Mouse (Mus musculus) liver, postnatal 0 days (tissue): Measurements from ENCODE around the gene Dyrk1b.

Source experiments
- CTCF ChIP-seq: sonication (generic); IDR thresholded peaks from 2 replicates; pipeline ENCODE4 v1.5.1; 2016; ENCODE audit warnings: antibody characterized with exemption, low read depth
- EP300 ChIP-seq: IDR thresholded peaks from 2 replicates; pipeline ENCODE4 v1.6.1; 2016; ENCODE audit warnings: antibody characterized with exemption, low read depth, mild to moderate bottlenecking

GRCm38 (mm10) chr7:28203207-28204108 is 24.2 kb downstream of the Dyrk1b start:
- TF ChIP-seq CTCF (no peak), EP300 (no peak)
